Mouse (Mus musculus) heart, adult 11 months (tissue): ENCODE data around the gene Tmem240.
A peak's percentile ranks its signal among the peaks of the same experiment; 100 is the strongest.

Experiments
- DNase-seq: peaks from one replicate; pipeline ENCODE4 v3.0.0; 2022

Gene Tmem240

GRCm38 (mm10) chr4:155735788-155736187, 1.2 kb downstream of the Tmem240 start:
- peak; percentile 94 for DNase-seq

GRCm38 (mm10) chr4:155736421-155736820, 1.8 kb downstream of the Tmem240 start:
- peak; percentile 89 for DNase-seq

- DNase-seq, result peak; percentile 85
Measured at GRCm38 (mm10) chr4:155738262-155738661, 3.7 kb downstream of the Tmem240 start.

GRCm38 (mm10) chr4:155739152-155739551, 4.6 kb downstream of the Tmem240 start:
- DNase-seq, result peak; percentile 88

GRCm38 (mm10) chr4:155739741-155740636, 5.4 kb downstream of the Tmem240 start:
- peak; percentile 93 for DNase-seq

GRCm38 (mm10) chr4:155740681-155741080, 6.1 kb downstream of the Tmem240 start:
- DNase-seq, result peak; percentile 90

GRCm38 (mm10) chr4:155742684-155743083, 8.1 kb downstream of the Tmem240 start:
- peak; percentile 77 for DNase-seq

- peak; percentile 77 for DNase-seq
Measured at GRCm38 (mm10) chr4:155744474-155744873, 9.9 kb downstream of the Tmem240 start.

GRCm38 (mm10) chr4:155745136-155745535, 10.5 kb downstream of the Tmem240 start:
- no peak for DNase-seq

- DNase-seq, result no peak
Measured at GRCm38 (mm10) chr4:155746036-155746548, 11.5 kb downstream of the Tmem240 start.

GRCm38 (mm10) chr4:155746575-155747490, 12.2 kb downstream of the Tmem240 start:
- DNase-seq, result no peak

GRCm38 (mm10) chr4:155757011-155757410, 22.4 kb downstream of the Tmem240 start:
- no peak for DNase-seq

GRCm38 (mm10) chr4:155759862-155760612, 25.4 kb downstream of the Tmem240 start:
- DNase-seq, result no peak

GRCm38 (mm10) chr4:155760613-155761355, 26.2 kb downstream of the Tmem240 start, which contains the start of gene Atad3a:
Gene Atad3a (minus strand): TSS chr4:155761093.
- peak; percentile 100 for DNase-seq

- DNase-seq, result no peak
Measured at GRCm38 (mm10) chr4:155761356-155762099, 26.9 kb downstream of the Tmem240 start.

GRCm38 (mm10) chr4:155762357-155762756, 27.8 kb downstream of the Tmem240 start:
- no peak for DNase-seq

- no peak for DNase-seq
Measured at GRCm38 (mm10) chr4:155769496-155769879, 34.9 kb downstream of the Tmem240 start.

GRCm38 (mm10) chr4:155769880-155770512, 35.4 kb downstream of the Tmem240 start:
- DNase-seq, result peak; percentile 99

- DNase-seq, result no peak
Measured at GRCm38 (mm10) chr4:155770626-155771025, 36.0 kb downstream of the Tmem240 start.

- peak; percentile 84 for DNase-seq
Measured at GRCm38 (mm10) chr4:155771706-155772105, 37.1 kb downstream of the Tmem240 start.
